Mouse (Mus musculus): ENCODE data around the gene Gm11564. TPM values are rescaled to one million over a fixed set of nuclear protein-coding genes. Genes with fewer than 3 reads are reported as not detected.

The Gm11564 gene
- total RNA-seq, 2 experiments from 2014 or later = not detected

Other genes with a start within 250 kb of the Gm11564 start
- not detected for gene Krtap3-1, start 249.0 kb downstream of the Gm11564 start, total RNA-seq (2021)
- gene Krtap1-5, start 234.7 kb downstream of the Gm11564 start, total RNA-seq (2021) = not detected
- gene Krtap1-4, start 232.0 kb downstream of the Gm11564 start, total RNA-seq (2021) = not detected
- not detected for gene Krtap1-3, start 224.3 kb downstream of the Gm11564 start, total RNA-seq (2021)
- not detected for gene Krtap9-3, start 217.6 kb downstream of the Gm11564 start, total RNA-seq (2021)
- not detected for gene Gm11938, start 212.4 kb downstream of the Gm11564 start, total RNA-seq (2021)
- gene Gm11937, start 205.5 kb downstream of the Gm11564 start, total RNA-seq (2021) = not detected
- not detected for gene Krtap2-4, start 200.8 kb downstream of the Gm11564 start, total RNA-seq (2021)
- gene Gm11562, start 195.2 kb downstream of the Gm11564 start, total RNA-seq (2021) = not detected
- not detected for gene Krtap4-1, start 187.4 kb downstream of the Gm11564 start, total RNA-seq (2021)
- not detected for gene Krtap4-2, start 180.6 kb downstream of the Gm11564 start, total RNA-seq (2021)
- gene Krtap4-7, start 171.6 kb downstream of the Gm11564 start, total RNA-seq (2021) = not detected
- gene Gm11555, start 165.4 kb downstream of the Gm11564 start, total RNA-seq (2021) = not detected
- not detected for gene Gm11563, start 156.7 kb downstream of the Gm11564 start, total RNA-seq (2021)
- gene Krtap4-6, start 149.7 kb downstream of the Gm11564 start, total RNA-seq (2021) = not detected
- not detected for gene Gm14190, start 124.9 kb downstream of the Gm11564 start, total RNA-seq (2021)
- not detected for gene Gm14180, start 81.4 kb downstream of the Gm11564 start, total RNA-seq (2021)
- not detected for gene Gm11595, start 42.8 kb downstream of the Gm11564 start, total RNA-seq (2021)
- not detected for gene Krtap4-8, start 35.0 kb downstream of the Gm11564 start, total RNA-seq (2021)
- gene Krtap4-9, start 30.5 kb downstream of the Gm11564 start, total RNA-seq (2021) = not detected
- not detected for gene Gm11596, start 22.2 kb downstream of the Gm11564 start, total RNA-seq (2021)
- gene Gm11569, start 16.7 kb downstream of the Gm11564 start, total RNA-seq (2021) = not detected
- gene Gm11554, start 11.2 kb downstream of the Gm11564 start, total RNA-seq (2021) = not detected
- gene Krtap4-13, start 5.8 kb downstream of the Gm11564 start, total RNA-seq (2021) = not detected
- gene 2300003K06Rik, start 22.4 kb upstream of the Gm11564 start, total RNA-seq (2021) = not detected
- gene Krtap4-16, start 35.9 kb upstream of the Gm11564 start, total RNA-seq (2021) = not detected
- not detected for gene Gm11568, start 42.3 kb upstream of the Gm11564 start, total RNA-seq (2021)
- not detected for gene Gm11559, start 48.8 kb upstream of the Gm11564 start, total RNA-seq (2021)
- not detected for gene Krtap9-1, start 57.7 kb upstream of the Gm11564 start, total RNA-seq (2021)
- not detected for gene Gm11567, start 63.5 kb upstream of the Gm11564 start, total RNA-seq (2021)
- not detected for gene Krtap31-1, start 92.3 kb upstream of the Gm11564 start, total RNA-seq (2021)
- not detected for gene Gm11565, start 99.1 kb upstream of the Gm11564 start, total RNA-seq (2021)
- gene Krtap31-2, start 120.6 kb upstream of the Gm11564 start, total RNA-seq (2021) = not detected
- not detected for gene Krtap9-5, start 132.8 kb upstream of the Gm11564 start, total RNA-seq (2021)
- gene Krtap29-1, start 163.4 kb upstream of the Gm11564 start, total RNA-seq (2021) = not detected
- gene Krtap16-1, start 170.9 kb upstream of the Gm11564 start, total RNA-seq (2021) = not detected
- not detected for gene Krtap17-1, start 178.3 kb upstream of the Gm11564 start, total RNA-seq (2021)
- gene Krt33a, start 200.5 kb upstream of the Gm11564 start, total RNA-seq (2021) = not detected
- gene Krt33b, start 214.2 kb upstream of the Gm11564 start, total RNA-seq (2021) = not detected
- gene Krt34, start 225.9 kb upstream of the Gm11564 start, total RNA-seq (2021) = not detected
- not detected for gene Krt31, start 234.9 kb upstream of the Gm11564 start, total RNA-seq (2021)